Comparison of ENCODE assay signal across 19 mouse cellular contexts in the genomic region with DNA sequence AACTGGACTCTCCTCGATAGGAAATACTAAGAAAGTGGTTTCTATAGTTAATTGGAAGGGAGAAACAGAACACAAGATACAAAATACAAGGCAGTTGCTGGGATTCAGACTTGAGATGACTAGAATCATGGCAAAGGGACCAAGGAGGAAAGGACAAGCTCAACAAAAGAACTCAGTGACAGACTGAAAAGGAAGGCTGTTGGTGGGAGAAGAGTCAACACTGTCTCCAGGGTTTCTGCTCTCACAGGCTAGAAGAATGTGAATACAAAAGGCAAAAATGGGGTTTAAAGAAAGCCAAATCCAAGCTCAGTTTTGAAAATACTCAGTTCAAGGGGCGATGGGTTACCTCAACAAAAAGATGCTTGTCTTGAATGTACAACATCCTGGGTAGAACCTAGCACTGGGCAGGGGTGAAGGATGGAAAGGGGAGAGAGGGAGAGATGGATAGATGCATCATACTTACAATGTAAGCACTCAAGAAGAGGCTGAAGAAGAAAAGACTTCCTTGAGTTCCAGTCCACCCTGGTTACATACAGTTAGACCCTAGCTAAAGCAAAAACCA.
DNase-seq lines count a peak whose midpoint lies in the region; ATAC-seq and TF ChIP-seq lines count a peak whose summit lies in the region.
"Had no signal": no experiment of that assay in that cellular context is flagged by ENCODE, and none has a peak within 500 bp of the region (broad histone marks: within the 10 kb centered on the region; RNA-seq: fewer than 3 reads in every experiment).

No protein-coding gene starts in this region.

- no peak for TF ChIP-seq CTCF in lung, postnatal 0 days (IDR thresholded peaks at IDR 0.05)

- peaks cover 6% of the 10 kb centered on the region; the same call in 1 of the 2 replicates for H3K36me3 ChIP-seq in hindbrain, embryonic 13.5 days
- peaks cover 6% of the 10 kb centered on the region; the same call in 1 of the 2 replicates for H3K36me3 ChIP-seq in hindbrain, embryonic 10.5 days
- H3K36me3 ChIP-seq in lung, postnatal 0 days (ENCODE audit: insufficient read depth, low read length) = peaks cover 4% of the 10 kb centered on the region; the same call in 1 of the 2 replicates
- no peaks in the 10 kb centered on the region for H3K36me3 ChIP-seq in neural tube, embryonic 13.5 days

- 64% methylated on average over 2 of the region's 2 CpGs for WGBS in hindbrain, embryonic 13.5 days
- WGBS in hindbrain, embryonic 10.5 days = 76% methylated on average over 2 of the region's 2 CpGs
- 73% methylated on average over 2 of the region's 2 CpGs for WGBS in lung, postnatal 0 days
- 76% methylated on average over 2 of the region's 2 CpGs for WGBS in neural tube, embryonic 13.5 days

- no peak for ATAC-seq in hindbrain, embryonic 13.5 days (ENCODE audit: low FRiP score)
- ATAC-seq in lung, postnatal 0 days = no peak
- ATAC-seq in neural tube, embryonic 13.5 days (ENCODE audit: low read depth) = no peak
- ATAC-seq: activated CD4-positive, CD25-positive, alpha-beta regulatory T cell, adult 4 months; forebrain, embryonic 13.5 days; forebrain, postnatal 0 days; Patski had no signal

- no peak overlapping the region for H3K4me2 ChIP-seq in hindbrain, embryonic 13.5 days
- H3K4me2 ChIP-seq in lung, postnatal 0 days (replicated peaks; ENCODE audit: low read depth, low read length) = peak overlapping the region; percentile 29
- H3K4me2 ChIP-seq in neural tube, embryonic 13.5 days = no peak overlapping the region
- H3K4me2 ChIP-seq: forebrain, embryonic 13.5 days; heart, embryonic 13.5 days had no signal

- peak overlapping the region; percentile 48 for H3K27ac ChIP-seq in hindbrain, embryonic 13.5 days
- H3K27ac ChIP-seq in hindbrain, embryonic 10.5 days = no peak overlapping the region
- H3K27ac ChIP-seq in lung, postnatal 0 days (ENCODE audit: low read length) = 0 out of 2 replicates have a peak overlapping the region, but pooled peaks have one; percentile 6
- H3K27ac ChIP-seq in neural tube, embryonic 13.5 days (replicated peaks) = peak overlapping the region; percentile 59
- H3K27ac ChIP-seq: embryonic facial prominence, embryonic 10.5 days; forebrain, embryonic 13.5 days; heart, embryonic 13.5 days had no signal

- DNase-seq in hindbrain, embryonic 10.5 days (ENCODE audit: low spot score) = no peak
- no peak for DNase-seq in lung, postnatal 0 days (ENCODE audit: low spot score)
- DNase-seq in lung, postnatal 10 days = no peak
- no peak for DNase-seq in neural tube, embryonic 10.5 days (ENCODE audit: extremely low spot score, low spot score)
- DNase-seq: adrenal gland, postnatal 14 days; cerebellum, adult 11-12 months; cerebellum, adult 9-11 months; cerebellum, postnatal 36 days; forebrain, postnatal 0 days; gastrocnemius, postnatal 14 days; heart, postnatal 36 days had no signal

- no peak overlapping the region for H3K9ac ChIP-seq in hindbrain, embryonic 13.5 days
- H3K9ac ChIP-seq in lung, postnatal 0 days (replicated peaks; ENCODE audit: low read depth) = no peak overlapping the region
- H3K9ac ChIP-seq in neural tube, embryonic 13.5 days = no peak overlapping the region
- H3K9ac ChIP-seq: forebrain, embryonic 13.5 days; forebrain, postnatal 0 days; heart, embryonic 13.5 days had no signal

- TF ChIP-seq EP300 in lung, postnatal 0 days (IDR thresholded peaks at IDR 0.05) = no peak

- peaks cover 34% of the 10 kb centered on the region for H3K4me1 ChIP-seq in hindbrain, embryonic 13.5 days (replicated peaks)
- peaks cover 17% of the 10 kb centered on the region for H3K4me1 ChIP-seq in hindbrain, embryonic 10.5 days (replicated peaks)
- H3K4me1 ChIP-seq in lung, postnatal 0 days (ENCODE audit: insufficient read depth, low read depth, low read length) = peaks cover 6% of the 10 kb centered on the region; the same call in 1 of the 2 replicates
- H3K4me1 ChIP-seq in neural tube, embryonic 13.5 days (replicated peaks) = peaks cover 42% of the 10 kb centered on the region

- no peak overlapping the region for H3K4me3 ChIP-seq in hindbrain, embryonic 13.5 days
- H3K4me3 ChIP-seq in hindbrain, embryonic 10.5 days = no peak overlapping the region
- no peak overlapping the region for H3K4me3 ChIP-seq in lung, postnatal 0 days (ENCODE audit: low read depth, low read length)
- H3K4me3 ChIP-seq in neural tube, embryonic 13.5 days = no peak overlapping the region
- H3K4me3 ChIP-seq: embryonic facial prominence, embryonic 10.5 days; forebrain, embryonic 13.5 days; heart, embryonic 13.5 days had no signal

- H3K27me3 ChIP-seq in hindbrain, embryonic 13.5 days = no peaks in the 10 kb centered on the region
- no peaks in the 10 kb centered on the region for H3K27me3 ChIP-seq in hindbrain, embryonic 10.5 days (ENCODE audit: insufficient read depth, poor library complexity, severe bottlenecking)
- no peaks in the 10 kb centered on the region for H3K27me3 ChIP-seq in lung, postnatal 0 days (replicated peaks; ENCODE audit: insufficient read depth, low read length)
- no peaks in the 10 kb centered on the region for H3K27me3 ChIP-seq in neural tube, embryonic 13.5 days
- H3K27me3 ChIP-seq: CH12.LX; forebrain, embryonic 13.5 days; heart, embryonic 13.5 days; Patski had no signal

- no peaks in the 10 kb centered on the region for H3K9me3 ChIP-seq in hindbrain, embryonic 13.5 days
- peaks cover 6% of the 10 kb centered on the region; the same call in 1 of the 2 replicates for H3K9me3 ChIP-seq in hindbrain, embryonic 10.5 days
- H3K9me3 ChIP-seq in lung, postnatal 0 days (ENCODE audit: low read length) = no peaks in the 10 kb centered on the region
- 0 out of 2 replicates have a peak, but pooled peaks cover 4% of the 10 kb centered on the region for H3K9me3 ChIP-seq in neural tube, embryonic 13.5 days
- H3K9me3 ChIP-seq: forebrain, embryonic 13.5 days had no signal
